Mouse (Mus musculus) ES-Bruce4 (cell line): ENCODE results near the gene B3gnt3.

Experiments
- CTCF ChIP-seq: IDR thresholded peaks from one replicate; pipeline ENCODE4 v1.8.1; 2011; ENCODE audit warnings: low read depth, low read length
- EP300 ChIP-seq: IDR thresholded peaks from 2 replicates; pipeline ENCODE4 v1.6.1; 2011; ENCODE audit warnings: low read depth, low read length; ENCODE audit not compliant: insufficient read depth
- POLR2A ChIP-seq: IDR thresholded peaks from one replicate; pipeline ENCODE4 v1.8.1; 2011; ENCODE audit warnings: low read length; ENCODE audit not compliant: insufficient read depth

GRCm38 (mm10) chr8:71678216-71678615 is 23.4 kb downstream of the B3gnt3 start:
- TF ChIP-seq CTCF, result no peak
- TF ChIP-seq EP300, result no peak
- TF ChIP-seq POLR2A, result no peak
